Mouse (Mus musculus) kidney, embryonic 16.5 days (tissue): ENCODE results near the gene Zfyve1. TPM values are rescaled to one million over a fixed set of nuclear protein-coding genes. Genes with fewer than 3 reads are reported as not detected.
"Not testable (repeated sequence)": the region's sequence is repeated elsewhere in the genome, so short reads cannot be mapped to it uniquely, and the experiment has no call there.

ENCODE experiments used
- ATAC-seq: fragments of 200-750 bp; cut with Nextera tagmentation; 2 replicates; pipeline ENCODE4 v1.8.0; 2017; ENCODE audit warnings: moderate TSS enrichment; ENCODE audit not compliant: low FRiP score, low TSS enrichment
- H3K27ac ChIP-seq: fragments of 300-500 bp; sonication (generic); 2 replicates; pipeline ENCODE4 v1.5.1; 2014; ENCODE audit warnings: low read length
- H3K27me3 ChIP-seq: fragments of 300-500 bp; sonication (generic); 2 replicates; pipeline ENCODE4 v1.6.1; 2014; ENCODE audit warnings: low read length, control low read depth, mixed read lengths; ENCODE audit not compliant: insufficient read depth
- H3K36me3 ChIP-seq: fragments of 300-500 bp; sonication (generic); 2 replicates; pipeline ENCODE4 v1.6.1; 2014; ENCODE audit warnings: low read length, control low read depth, mixed read lengths; ENCODE audit not compliant: insufficient read depth
- H3K4me1 ChIP-seq: fragments of 300-500 bp; sonication (generic); 2 replicates; pipeline ENCODE4 v1.6.1; 2014; ENCODE audit warnings: low read length, control low read depth, mixed read lengths; ENCODE audit not compliant: insufficient read depth
- H3K4me2 ChIP-seq: fragments of 300-500 bp; sonication (generic); replicated peaks from 2 replicates; pipeline ENCODE4 v1.6.1; 2014; ENCODE audit warnings: low read depth, low read length
- H3K4me3 ChIP-seq: fragments of 300-500 bp; sonication (generic); 2 replicates; pipeline ENCODE4 v1.5.1; 2014; ENCODE audit warnings: mild to moderate bottlenecking, low read length
- H3K9ac ChIP-seq: fragments of 300-500 bp; sonication (generic); replicated peaks from 2 replicates; pipeline ENCODE4 v1.6.1; 2014; ENCODE audit warnings: low read length
- H3K9me3 ChIP-seq: fragments of 300-500 bp; sonication (generic); 2 replicates; pipeline ENCODE4 v1.6.1; 2016; ENCODE audit warnings: low read length, control low read depth
- WGBS: fragments of 180-500 bp; shearing (Covaris S2); extraction: QIAGEN DNeasy Blood & Tissue Kit; methylation state at CpG from one replicate; pipeline ENCODE4 v1.1.7; 2014; 5-methylcytosine and 5-hydroxymethylcytosine counted together
- polyA plus RNA-seq: library from polyadenylated mRNA; unstranded; fragments of >200 nt; fragmentation: Nextera tagmentation; extraction: Ambion mirVana; gene quantifications from 2 replicates; pipeline ENCODE4 v1.2.1, GENCODE M21; 2015

The Zfyve1 gene
- polyA plus RNA-seq, 1 experiment from 2014 or later = 20.8 TPM

GRCm38 (mm10) chr12:83620694-83621093 lies 23.7 kb upstream of the Zfyve1 start:
- not testable (repeated sequence) for H3K27ac ChIP-seq, H3K36me3 ChIP-seq, H3K9me3 ChIP-seq, H3K9ac ChIP-seq, H3K4me2 ChIP-seq, H3K4me3 ChIP-seq, H3K27me3 ChIP-seq, H3K4me1 ChIP-seq, ATAC-seq
- WGBS = 66% methylated on average over 23 of the region's 23 CpGs

GRCm38 (mm10) chr12:83618981-83619380 lies 22.0 kb upstream of the Zfyve1 start:
- Histone ChIP-seq H3K4me3 (no peak overlapping the region), H3K27ac (no peak overlapping the region), H3K4me2 (no peak overlapping the region), H3K36me3 (no peaks in the 10 kb centered on the region), H3K27me3 (no peaks in the 10 kb centered on the region), H3K4me1 (no peaks in the 10 kb centered on the region), H3K9me3 (no peaks in the 10 kb centered on the region), H3K9ac (no peak overlapping the region)
- WGBS = 71% methylated on average over 2 of the region's 2 CpGs
- ATAC-seq = no peak

GRCm38 (mm10) chr12:83617261-83617660 lies 20.2 kb upstream of the Zfyve1 start:
- H3K27me3 ChIP-seq = no peaks in the 10 kb centered on the region
- H3K9ac ChIP-seq = no peak overlapping the region
- ATAC-seq = no peak
- H3K4me2 ChIP-seq = no peak overlapping the region
- no peak overlapping the region for H3K27ac ChIP-seq
- H3K9me3 ChIP-seq = no peaks in the 10 kb centered on the region
- no peaks in the 10 kb centered on the region for H3K4me1 ChIP-seq
- no peaks in the 10 kb centered on the region for H3K36me3 ChIP-seq
- WGBS = 95% methylated on average over 5 of the region's 5 CpGs
- H3K4me3 ChIP-seq = no peak overlapping the region

GRCm38 (mm10) chr12:83606411-83606810 lies 9.4 kb upstream of the Zfyve1 start:
- H3K27ac ChIP-seq, H3K4me3 ChIP-seq, H3K27me3 ChIP-seq, H3K9ac ChIP-seq, H3K9me3 ChIP-seq, H3K36me3 ChIP-seq, H3K4me1 ChIP-seq, H3K4me2 ChIP-seq, ATAC-seq: not testable (repeated sequence)
- WGBS = 89% methylated on average over 2 of the region's 2 CpGs

GRCm38 (mm10) chr12:83602285-83602684 lies 5.3 kb upstream of the Zfyve1 start:
- Histone ChIP-seq H3K27ac (no peak overlapping the region), H3K9me3 (no peaks in the 10 kb centered on the region), H3K9ac (no peak overlapping the region), H3K27me3 (no peaks in the 10 kb centered on the region), H3K4me3 (no peak overlapping the region), H3K36me3 (no peaks in the 10 kb centered on the region), H3K4me1 (no peaks in the 10 kb centered on the region), H3K4me2 (no peak overlapping the region)
- 88% methylated on average over 5 of the region's 5 CpGs for WGBS
- no peak for ATAC-seq

GRCm38 (mm10) chr12:83597881-83598280 lies 859 bp upstream of the Zfyve1 start:
- Histone ChIP-seq H3K4me2 (no peak overlapping the region), H3K4me3 (no peak overlapping the region), H3K27ac (no peak overlapping the region), H3K27me3 (no peaks in the 10 kb centered on the region), H3K36me3 (peaks cover 18% of the 10 kb centered on the region), H3K9ac (no peak overlapping the region), H3K9me3 (no peaks in the 10 kb centered on the region), H3K4me1 (peaks cover 12% of the 10 kb centered on the region)
- ATAC-seq = no peak
- WGBS = 85% methylated on average over 2 of the region's 2 CpGs

- Histone ChIP-seq H3K4me2 (peak overlapping the region; percentile 59), H3K9me3 (no peaks in the 10 kb centered on the region), H3K36me3 (peaks cover 25% of the 10 kb centered on the region), H3K4me3 (peak overlapping the region; percentile 72), H3K27ac (peak overlapping the region; percentile 81), H3K9ac (peak overlapping the region; percentile 82), H3K4me1 (peaks cover 12% of the 10 kb centered on the region), H3K27me3 (no peaks in the 10 kb centered on the region)
- 3% methylated on average over 20 of the region's 20 CpGs for WGBS
- ATAC-seq = no peak; the same call in 1 of the 2 replicates
Measured at GRCm38 (mm10) chr12:83596191-83596954, 649 bp downstream of the Zfyve1 start.

- Histone ChIP-seq H3K4me1 (peaks cover 12% of the 10 kb centered on the region), H3K27me3 (no peaks in the 10 kb centered on the region), H3K27ac (no peak overlapping the region), H3K4me2 (no peak overlapping the region), H3K4me3 (no peak overlapping the region), H3K9me3 (no peaks in the 10 kb centered on the region; the same call in 1 of the 2 replicates), H3K9ac (no peak overlapping the region), H3K36me3 (peaks cover 34% of the 10 kb centered on the region)
- ATAC-seq = no peak
- 90% methylated on average over 9 of the region's 9 CpGs for WGBS
Measured at GRCm38 (mm10) chr12:83594454-83595040, 2.5 kb downstream of the Zfyve1 start.

GRCm38 (mm10) chr12:83591754-83592501 lies 5.1 kb downstream of the Zfyve1 start:
- Histone ChIP-seq H3K4me1 (peaks cover 12% of the 10 kb centered on the region), H3K4me3 (no peak overlapping the region), H3K36me3 (peaks cover 41% of the 10 kb centered on the region), H3K9ac (no peak overlapping the region), H3K4me2 (no peak overlapping the region), H3K27me3 (no peaks in the 10 kb centered on the region), H3K27ac (no peak overlapping the region), H3K9me3 (no peaks in the 10 kb centered on the region; the same call in 1 of the 2 replicates)
- WGBS = 74% methylated on average over 8 of the region's 8 CpGs
- no peak for ATAC-seq
